ENCODE assay signal across 15 mouse cellular contexts in genomic region chr11:103257938-103258481, GRCm38 (mm10). TPM values are rescaled to one million over a fixed set of nuclear protein-coding genes. Genes with fewer than 3 reads are reported as not detected.
DNase-seq lines count a peak whose midpoint lies in the region; ATAC-seq and TF ChIP-seq lines count a peak whose summit lies in the region.
"Had no signal": no experiment of that assay in that cellular context is flagged by ENCODE, and none has a peak within 500 bp of the region (broad histone marks: within the 10 kb centered on the region; RNA-seq: fewer than 3 reads in every experiment).

No protein-coding gene starts in this region.

- H3K4me3 ChIP-seq in left cerebral cortex, adult 2 months = no peak overlapping the region
- H3K4me3 ChIP-seq: heart, embryonic 12.5 days; limb, embryonic 10.5 days; lung, embryonic 15.5 days had no signal

- H3K27ac ChIP-seq in left cerebral cortex, adult 2 months = no peak overlapping the region
- H3K27ac ChIP-seq: limb, embryonic 10.5 days; lung, embryonic 15.5 days had no signal

- intact Hi-C loops in left cerebral cortex, adult 2 months (cut with DNase I) = no loop called here

- TF ChIP-seq CTCF in left cerebral cortex, adult 2 months (IDR thresholded peaks at IDR 0.05) = no peak

- DNase-seq in adrenal gland, adult 2 months = peak; percentile 82
- DNase-seq in adrenal gland, postnatal 4 days (ENCODE audit: low spot score in 2 of 2) = no peak
- peak; percentile 80 for DNase-seq in 3T3-L1 (ENCODE audit: low read depth, low spot score)
- DNase-seq in adipocyte (ENCODE audit: low spot score) = peak; percentile 50
- DNase-seq in left cerebral cortex, adult 2 months (ENCODE audit: extremely low spot score in 1 of 2, low spot score in 2 of 2) = no peak
- no peak for DNase-seq in cerebellum, postnatal 25 days
- DNase-seq in gastrocnemius, postnatal 10 days = no peak
- DNase-seq: cerebellum, adult 2 months; kidney, adult 8-10 months; thymus, postnatal 25 days had no signal

- peak; percentile 63 for ATAC-seq in granulocyte monocyte progenitor cell, adult 5-6 weeks (replicated peaks; ENCODE audit: poor library complexity, severe bottlenecking)

RNA-seq across cellular contexts. Expression of gene Map3k14, which starts 9.3 kb away (rescaled TPM):
- total RNA-seq in adrenal gland, adult 2 months (2021) = 1 to 10 TPM; 5.3 to 9.7 TPM
- 12.6 and 18.2 TPM in 2 replicates for polyA plus RNA-seq in adrenal gland, adult 2 months (2012; rRNA removed)
- total RNA-seq in adrenal gland, postnatal 4 days (2021) = 1 to 10 TPM; 6.9 to 8.0 TPM
- total RNA-seq in granulocyte monocyte progenitor cell, adult 5-6 weeks (2014; fragmentation: Nextera tagmentation) = 10.9 and 16.7 TPM in 2 replicates
- 5.2 and 9.6 TPM in 2 replicates for total RNA-seq in granulocyte monocyte progenitor cell, adult 5-6 weeks (2017)
- 1 to 10 TPM; 4.4 to 4.9 TPM for total RNA-seq in left cerebral cortex, adult 2 months (2021)
- 1 to 10 TPM; 3.3 to 5.0 TPM for total RNA-seq in gastrocnemius, postnatal 10 days (2021)

RNA-seq across cellular contexts. Expression of gene Spata32, which starts 39.8 kb away (rescaled TPM):
- total RNA-seq in adrenal gland, adult 2 months (2021) = not detected
- not detected in 2 replicates for polyA plus RNA-seq in adrenal gland, adult 2 months (2012; rRNA removed)
- total RNA-seq in adrenal gland, postnatal 4 days (2021) = not detected
- 1.4 TPM in 1 of 2 replicates, not detected in the other for total RNA-seq in granulocyte monocyte progenitor cell, adult 5-6 weeks (2014; fragmentation: Nextera tagmentation)
- total RNA-seq in granulocyte monocyte progenitor cell, adult 5-6 weeks (2017) = not detected in 2 replicates
- total RNA-seq in left cerebral cortex, adult 2 months (2021) = 1 to 10 TPM; 1.7 to 2.9 TPM
- total RNA-seq in gastrocnemius, postnatal 10 days (2021) = not detected
- polyA plus RNA-seq: heart, embryonic 12.5 days; hindbrain, embryonic 11.5 days; limb, embryonic 10.5 days; lung, embryonic 15.5 days had no signal

RNA-seq across cellular contexts. Expression of gene 1700023F06Rik, which starts 49.7 kb away (rescaled TPM):
- total RNA-seq in adrenal gland, adult 2 months (2021) = under 1 TPM; 0.45 to 0.52 TPM
- 1.4 and 2.1 TPM in 2 replicates for polyA plus RNA-seq in adrenal gland, adult 2 months (2012; rRNA removed)
- total RNA-seq in adrenal gland, postnatal 4 days (2021) = under 1 TPM; 0.45 to 0.70 TPM
- total RNA-seq in granulocyte monocyte progenitor cell, adult 5-6 weeks (2014; fragmentation: Nextera tagmentation) = not detected in 2 replicates
- not detected in 2 replicates for total RNA-seq in granulocyte monocyte progenitor cell, adult 5-6 weeks (2017)
- total RNA-seq in left cerebral cortex, adult 2 months (2021) = 1 to 10 TPM; 2.2 to 2.7 TPM
- total RNA-seq in gastrocnemius, postnatal 10 days (2021) = not detected
- polyA plus RNA-seq: heart, embryonic 12.5 days had no signal

Comparison
In these comparisons a context has a peak if more than half of its experiments do, and no peak if none do; other contexts are left out.
1. DNase-seq: peak in adrenal gland, adult 2 months (single experiment), 3T3-L1 (single experiment) and adipocyte (single experiment); none in adrenal gland, postnatal 4 days (0 of 2), left cerebral cortex, adult 2 months (0 of 2), cerebellum, postnatal 25 days (0 of 2) and gastrocnemius, postnatal 10 days (single experiment).